Mouse (Mus musculus) G1E-ER4 (cell line): ENCODE results near the gene Klk6. TPM values are rescaled to one million over a fixed set of nuclear protein-coding genes. Genes with fewer than 3 reads are reported as not detected.

Experiments
- GATA1 ChIP-seq: IDR thresholded peaks from one replicate; pipeline ENCODE4 v1.8.0; 2012; ENCODE audit warnings: low read length, inconsistent platforms
- polyA plus RNA-seq: library from polyadenylated mRNA; stranded (reverse); fragments of >175 nt; gene quantifications from 2 replicates; pipeline ENCODE4 v1.2.3, GENCODE M21; 2012

Gene Klk6
- polyA plus RNA-seq, 1 experiment = not detected

DNA sequence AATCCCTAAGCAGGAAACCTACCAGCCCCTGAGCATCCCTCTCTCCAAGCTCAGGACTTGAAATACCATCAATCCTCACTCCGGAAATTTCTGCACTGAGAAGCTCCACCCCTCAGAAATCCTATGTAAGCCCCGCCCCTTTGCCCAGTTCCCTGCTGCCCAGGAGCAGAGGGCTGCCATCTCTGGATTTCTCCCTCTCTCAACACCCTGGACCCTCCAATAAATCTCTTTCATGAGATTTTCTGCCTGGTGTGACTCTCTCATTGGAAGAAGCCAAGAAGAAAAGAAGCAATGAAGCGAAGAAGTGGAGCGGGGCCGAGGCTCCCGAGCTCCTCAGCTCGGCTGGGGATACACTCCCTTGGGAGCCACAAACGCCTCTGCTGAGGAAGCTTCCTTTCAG, 36.1 kb downstream of the Klk6 start:
- TF ChIP-seq GATA1 = no peak

DNA sequence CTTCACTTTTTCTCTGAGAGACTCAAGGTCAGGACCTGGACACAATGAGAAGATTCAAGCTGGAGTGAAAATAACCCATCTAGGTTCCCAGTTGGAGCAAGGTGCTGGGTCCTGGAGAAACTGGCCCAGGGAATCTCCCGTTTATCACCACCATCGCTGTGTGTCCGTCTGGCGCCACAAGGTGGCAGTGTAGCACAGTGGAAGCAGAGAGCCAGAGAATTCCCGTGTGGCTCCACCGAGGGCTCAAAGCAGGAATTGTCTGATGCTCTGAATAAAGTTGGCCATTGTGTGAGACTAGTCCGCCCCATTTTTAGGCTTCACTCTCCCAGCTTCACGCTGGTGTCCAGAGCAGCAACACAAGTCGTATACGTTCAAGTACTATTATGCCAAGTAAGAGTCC, 48.9 kb downstream of the Klk6 start:
- TF ChIP-seq GATA1 = no peak

DNA sequence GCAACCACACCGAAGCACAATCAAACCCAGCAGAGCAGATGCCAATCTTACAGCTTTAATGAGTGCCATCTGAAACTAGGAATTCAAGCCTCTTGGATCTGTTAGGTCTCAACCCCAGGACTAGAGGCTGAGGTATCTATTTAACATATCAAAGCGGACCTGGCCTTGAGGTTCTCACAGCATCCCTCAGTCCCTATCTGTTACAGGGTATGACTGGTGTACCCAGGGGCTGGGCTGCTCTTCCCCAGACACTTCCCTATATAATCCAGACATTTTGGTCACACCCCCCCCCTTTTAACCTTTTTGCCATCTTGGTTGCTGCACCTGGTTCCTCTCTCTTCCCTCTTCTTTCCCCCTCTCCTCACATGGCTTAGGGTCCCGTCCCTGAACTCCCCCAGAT, 49.4 kb downstream of the Klk6 start:
- no peak for TF ChIP-seq GATA1

DNA sequence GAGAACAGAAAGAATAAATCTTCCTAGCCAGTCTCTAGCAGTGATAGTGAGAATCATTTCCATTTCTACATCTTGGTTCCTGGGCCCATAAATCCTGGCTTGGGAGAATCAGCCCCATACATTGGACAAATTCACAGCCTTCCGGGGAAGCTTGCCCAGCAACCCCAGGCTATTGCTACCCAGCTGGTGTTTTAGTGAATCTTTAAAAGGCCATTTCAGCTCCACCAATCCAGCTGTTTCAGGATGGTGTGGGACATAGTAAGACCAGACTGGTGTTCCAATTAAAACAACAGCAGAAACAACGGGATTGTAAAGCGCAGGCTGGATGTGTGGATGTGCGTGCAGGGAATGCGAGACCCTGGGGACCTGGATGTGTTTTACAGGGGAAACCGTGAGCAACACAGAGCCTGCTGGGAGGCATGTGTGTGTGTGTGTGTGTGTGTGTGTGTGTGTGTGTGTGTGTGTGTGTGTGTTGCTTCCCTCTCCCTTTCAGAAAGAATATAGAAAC, 50.6 kb downstream of the Klk6 start:
- no peak for TF ChIP-seq GATA1

DNA sequence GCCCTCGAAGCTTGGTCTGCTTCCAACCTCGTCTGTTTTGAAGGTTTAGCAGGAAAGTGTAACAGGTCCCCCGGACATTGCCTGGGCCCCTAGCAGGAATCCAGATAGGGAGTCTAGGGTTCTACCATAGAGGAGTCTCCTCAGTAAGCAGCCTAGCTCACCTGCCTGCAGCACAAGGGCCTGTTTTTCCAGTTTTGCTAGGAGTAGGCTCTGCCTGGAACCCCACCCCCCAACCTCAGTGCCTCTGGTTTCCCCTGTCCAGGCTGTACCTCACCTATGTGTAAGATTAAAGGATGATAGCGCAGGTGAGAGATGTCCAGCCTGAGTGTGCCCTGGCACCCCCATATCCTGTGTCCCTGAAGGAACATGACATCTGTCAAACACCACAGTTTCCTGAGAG, 52.1 kb downstream of the Klk6 start:
- no peak for TF ChIP-seq GATA1

DNA sequence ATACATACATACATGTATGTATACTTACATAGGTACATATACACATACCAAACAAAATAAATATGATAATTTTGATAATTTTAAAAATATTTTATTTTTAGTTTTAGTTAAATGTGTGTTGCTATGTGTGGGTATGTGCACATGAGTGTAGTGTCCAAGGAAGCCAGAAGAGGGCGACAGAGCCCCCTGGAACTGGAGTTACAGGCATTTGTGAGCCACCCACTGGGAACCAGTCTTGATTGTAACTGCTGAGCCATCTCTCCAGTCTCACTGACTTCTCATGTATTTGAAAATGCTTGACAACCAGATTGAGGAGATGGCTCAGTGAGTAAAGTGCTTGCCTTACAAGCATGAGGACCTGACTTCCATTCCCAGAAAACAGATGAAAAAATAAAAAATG, 54.0 kb downstream of the Klk6 start:
- no peak for TF ChIP-seq GATA1

DNA sequence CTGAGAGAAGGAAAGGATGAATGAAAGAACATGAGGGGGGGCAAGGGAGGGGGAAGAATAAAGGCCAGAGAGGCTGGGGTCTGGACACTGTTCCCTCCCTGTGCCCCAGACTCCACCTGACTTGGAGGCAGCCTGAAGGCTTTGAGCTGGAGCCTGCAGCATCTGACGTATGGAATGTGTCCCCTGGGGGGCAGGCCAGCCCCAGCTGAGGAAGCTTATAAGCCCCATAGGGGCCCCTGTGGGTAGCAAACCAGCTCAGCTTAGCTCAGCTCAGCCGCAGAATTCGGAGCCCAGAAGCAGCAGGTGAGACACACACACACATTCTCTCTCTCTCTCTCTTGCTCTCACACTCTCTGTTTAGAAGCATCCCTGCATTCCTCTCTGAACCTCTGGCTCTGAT, 56.6 kb downstream of the Klk6 start, which contains the start of gene Klk4:
Gene Klk4 (plus strand): TSS at position 249 of the 400 bp plus-strand sequence.
- no peak for TF ChIP-seq GATA1

Other genes with a start within 250 kb of the Klk6 start
- 0.09 and 0.12 TPM in 2 replicates for gene Zfp719, start 244.9 kb upstream of the Klk6 start, polyA plus RNA-seq
- gene Zfp819, start 217.3 kb upstream of the Klk6 start, polyA plus RNA-seq = not detected in 2 replicates
- gene Ceacam18, start 189.8 kb upstream of the Klk6 start, polyA plus RNA-seq = not detected in 2 replicates
- not detected in 2 replicates for gene Siglece, start 164.3 kb upstream of the Klk6 start, polyA plus RNA-seq
- 25.2 and 33.9 TPM in 2 replicates for gene Ctu1, start 152.5 kb upstream of the Klk6 start, polyA plus RNA-seq
- gene Klk14, start 134.1 kb upstream of the Klk6 start, polyA plus RNA-seq = not detected in 2 replicates
- not detected in 2 replicates for gene Klk13, start 111.9 kb upstream of the Klk6 start, polyA plus RNA-seq
- gene Klk12, start 55.6 kb upstream of the Klk6 start, polyA plus RNA-seq = not detected in 2 replicates
- gene Klk11, start 49.9 kb upstream of the Klk6 start, polyA plus RNA-seq = not detected in 2 replicates
- gene Klk10, start 43.5 kb upstream of the Klk6 start, polyA plus RNA-seq = not detected in 2 replicates
- gene Klk9, start 32.6 kb upstream of the Klk6 start, polyA plus RNA-seq = not detected in 2 replicates
- gene Klk8, start 26.9 kb upstream of the Klk6 start, polyA plus RNA-seq = not detected in 2 replicates
- not detected in 2 replicates for gene Klk7, start 13.2 kb upstream of the Klk6 start, polyA plus RNA-seq
- not detected in 2 replicates for gene Klk5, start 17.5 kb downstream of the Klk6 start, polyA plus RNA-seq
- not detected in 2 replicates for gene Klk4, start 56.7 kb downstream of the Klk6 start, polyA plus RNA-seq
- not detected in 2 replicates for gene Klk15, start 109.2 kb downstream of the Klk6 start, polyA plus RNA-seq
- not detected in 2 replicates for gene Klk1b8, start 126.2 kb downstream of the Klk6 start, polyA plus RNA-seq
- gene Klk1b1, start 142.3 kb downstream of the Klk6 start, polyA plus RNA-seq = not detected in 2 replicates
- not detected in 2 replicates for gene Klk1b9, start 151.6 kb downstream of the Klk6 start, polyA plus RNA-seq
- not detected in 2 replicates for gene Klk1b11, start 171.4 kb downstream of the Klk6 start, polyA plus RNA-seq
- not detected in 2 replicates for gene Klk1b26, start 187.7 kb downstream of the Klk6 start, polyA plus RNA-seq
- not detected in 2 replicates for gene Klk1b27, start 227.8 kb downstream of the Klk6 start, polyA plus RNA-seq